Mouse (Mus musculus) liver, embryonic 11.5 days (tissue): ENCODE measurements around the gene Gm37240. TPM values are rescaled to one million over a fixed set of nuclear protein-coding genes. Genes with fewer than 3 reads are reported as not detected.

Experiments
- ATAC-seq: fragments of 200-750 bp; cut with Nextera tagmentation; replicated peaks from 2 replicates; pipeline ENCODE4 v1.8.0; 2017; ENCODE audit warnings: moderate number of reproducible peaks, mild to moderate bottlenecking, moderate TSS enrichment, moderate library complexity; ENCODE audit not compliant: low FRiP score
- DNase-seq: peaks from one replicate; pipeline ENCODE4 v3.0.0-alpha.2; 2017; ENCODE audit warnings: low spot score
- H3K27ac ChIP-seq: fragments of 300-500 bp; sonication (generic); 2 replicates; pipeline ENCODE4 v1.5.1; 2014; ENCODE audit warnings: mild to moderate bottlenecking, low read depth, low read length, control low read depth
- H3K27me3 ChIP-seq: fragments of 300-500 bp; sonication (generic); replicated peaks from 2 replicates; pipeline ENCODE4 v1.6.1; 2014; ENCODE audit warnings: low read length, mixed read lengths; ENCODE audit not compliant: control insufficient read depth, insufficient read depth
- H3K36me3 ChIP-seq: fragments of 300-500 bp; sonication (generic); 2 replicates; pipeline ENCODE4 v1.6.1; 2014; ENCODE audit warnings: mild to moderate bottlenecking, low read length, moderate library complexity, mixed read lengths; ENCODE audit not compliant: control insufficient read depth, insufficient read depth
- H3K4me1 ChIP-seq: fragments of 300-500 bp; sonication (generic); replicated peaks from 2 replicates; pipeline ENCODE4 v1.6.1; 2014; ENCODE audit warnings: low read length, mixed read lengths; ENCODE audit not compliant: control insufficient read depth, insufficient read depth
- H3K4me2 ChIP-seq: fragments of 300-500 bp; sonication (generic); 2 replicates; pipeline ENCODE4 v1.6.1; 2014; ENCODE audit warnings: mild to moderate bottlenecking, control low read depth, moderate library complexity
- H3K4me3 ChIP-seq: fragments of 300-500 bp; sonication (generic); 2 replicates; pipeline ENCODE4 v1.5.1; 2014; ENCODE audit warnings: low read depth, low read length, control low read depth
- H3K9ac ChIP-seq: fragments of 300-500 bp; sonication (generic); 2 replicates; pipeline ENCODE4 v1.6.1; 2014; ENCODE audit warnings: low read depth, low read length, control low read depth
- H3K9me3 ChIP-seq: fragments of 300-500 bp; sonication (generic); 2 replicates; pipeline ENCODE4 v1.6.1; 2016; ENCODE audit warnings: low read length, inconsistent platforms, mixed read lengths; ENCODE audit not compliant: control insufficient read depth
- WGBS: fragments of 180-500 bp; shearing (Covaris S2); extraction: QIAGEN DNeasy Blood & Tissue Kit; methylation state at CpG from one replicate; pipeline ENCODE4 v1.1.7; 2014; 5-methylcytosine and 5-hydroxymethylcytosine counted together
- polyA plus RNA-seq: library from polyadenylated mRNA; unstranded; fragments of >200 nt; fragmentation: Nextera tagmentation; extraction: Ambion mirVana; gene quantifications from 2 replicates; pipeline ENCODE4 v1.2.1, GENCODE M21; 2014

The Gm37240 gene
- polyA plus RNA-seq, 1 experiment from 2014 or later = 1.6 TPM

DNA sequence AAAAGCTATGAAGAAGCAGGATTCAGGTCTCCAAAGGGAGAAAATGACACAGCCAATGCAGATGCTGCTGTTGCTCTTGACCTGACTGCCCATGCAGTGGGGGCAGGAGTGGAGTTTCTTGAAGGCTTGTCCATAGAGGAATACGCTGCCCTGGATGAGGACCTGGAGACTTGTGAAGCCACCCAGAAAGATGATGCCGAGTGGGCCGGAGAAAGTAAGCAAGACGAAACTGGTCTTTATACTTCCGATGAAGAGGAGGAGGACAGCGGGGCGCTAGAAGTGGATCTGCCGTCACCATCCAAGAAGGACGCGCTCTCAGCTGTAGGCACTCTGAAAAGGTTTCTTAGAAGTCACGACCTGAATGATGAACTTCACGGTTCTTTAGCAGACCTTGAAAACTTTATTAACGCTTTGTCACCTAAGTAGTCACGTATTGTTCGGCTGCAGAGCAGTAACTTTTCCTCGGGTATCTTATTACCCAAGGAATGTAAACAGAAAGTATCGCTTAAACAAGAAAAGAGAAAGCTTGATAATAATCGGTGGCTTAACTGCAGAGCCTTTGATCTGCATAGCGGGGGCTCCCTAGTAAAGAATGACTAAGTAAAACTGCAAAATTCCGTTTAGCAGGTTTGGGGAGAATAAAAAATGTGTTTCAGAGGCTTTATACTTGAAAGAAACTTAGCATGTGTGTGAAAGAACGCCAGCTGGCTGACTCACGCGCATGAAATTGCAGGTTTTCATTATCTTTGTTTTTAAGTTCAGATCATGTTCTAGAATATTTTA, 1292.2 kb downstream of the Gm37240 start:
- Histone ChIP-seq H3K4me1 (no peaks in the 10 kb centered on the region), H3K9me3 (no peaks in the 10 kb centered on the region), H3K4me2 (peak overlapping the region; percentile 55), H3K27me3 (peaks cover 19% of the 10 kb centered on the region), H3K4me3 (peak overlapping the region; percentile 30), H3K27ac (no peak overlapping the region), H3K9ac (no peak overlapping the region), H3K36me3 (no peaks in the 10 kb centered on the region)
- no peak for DNase-seq
- no peak for ATAC-seq
- 5% methylated on average over 23 of the region's 23 CpGs for WGBS

GRCm38 (mm10) chr3:84593274-84593673, 1294.0 kb downstream of the Gm37240 start, which contains the start of gene Tigd4:
Tigd4 (plus strand) TSS chr3:84593574.
- H3K27me3 ChIP-seq = peaks cover 19% of the 10 kb centered on the region
- H3K27ac ChIP-seq = no peak within 1 kb of the TSS
- WGBS = 79% methylated on average over 2 of the region's 2 CpGs
- no peak within 1 kb of the TSS for H3K9ac ChIP-seq
- H3K4me2 ChIP-seq = no peak within 1 kb of the TSS
- H3K36me3 ChIP-seq = no peaks in the 10 kb centered on the region
- H3K4me1 ChIP-seq = no peaks in the 10 kb centered on the region
- no peak for DNase-seq
- H3K4me3 ChIP-seq = no peak within 1 kb of the TSS
- ATAC-seq = no peak
- no peaks in the 10 kb centered on the region for H3K9me3 ChIP-seq

DNA sequence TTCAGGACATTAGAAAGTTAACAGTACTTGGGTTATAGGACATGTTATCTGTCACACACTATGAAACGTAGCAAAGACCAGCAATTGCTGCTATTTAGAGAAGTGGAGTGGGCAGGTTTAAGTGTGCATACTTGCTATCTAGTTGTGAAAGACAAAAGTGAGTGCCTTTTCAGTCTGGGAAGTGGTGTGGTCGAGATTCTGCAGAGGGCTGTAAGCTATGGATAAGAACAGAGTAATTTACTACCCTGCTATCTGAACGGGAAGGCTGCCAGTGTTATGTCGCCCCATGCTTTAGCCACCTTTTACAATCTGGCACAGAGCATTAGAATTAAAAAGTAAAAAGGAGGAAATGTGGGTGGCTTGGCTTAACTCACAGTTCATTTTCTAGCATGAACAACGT, 1300.6 kb downstream of the Gm37240 start:
- no peak overlapping the region for H3K4me2 ChIP-seq

GRCm38 (mm10) chr3:84582913-84583276, 1304.4 kb downstream of the Gm37240 start:
- WGBS = under 1% methylated on average over 27 of the region's 27 CpGs
- peaks cover 10% of the 10 kb centered on the region for H3K4me1 ChIP-seq
- DNase-seq = no peak
- H3K9me3 ChIP-seq = no peaks in the 10 kb centered on the region
- ATAC-seq = no peak; the same call in 1 of the 2 replicates
- 0 out of 2 replicates have a peak overlapping the region, but pooled peaks have one; percentile 15 for H3K9ac ChIP-seq
- no peaks in the 10 kb centered on the region for H3K36me3 ChIP-seq
- H3K4me3 ChIP-seq = peak overlapping the region; percentile 73
- H3K27me3 ChIP-seq = no peaks in the 10 kb centered on the region
- H3K4me2 ChIP-seq = peak overlapping the region; percentile 87
- no peak overlapping the region for H3K27ac ChIP-seq

More for the DNA sequence above, 1300.6 kb downstream of the Gm37240 start:
- H3K9ac ChIP-seq = no peak overlapping the region
- H3K36me3 ChIP-seq = no peaks in the 10 kb centered on the region
- ATAC-seq = no peak
- DNase-seq = no peak
- no peak overlapping the region for H3K4me3 ChIP-seq
- no peaks in the 10 kb centered on the region for H3K4me1 ChIP-seq
- H3K27ac ChIP-seq = no peak overlapping the region
- WGBS = 29% methylated on average over 5 of the region's 5 CpGs
- H3K27me3 ChIP-seq = no peaks in the 10 kb centered on the region
- no peaks in the 10 kb centered on the region for H3K9me3 ChIP-seq

DNA sequence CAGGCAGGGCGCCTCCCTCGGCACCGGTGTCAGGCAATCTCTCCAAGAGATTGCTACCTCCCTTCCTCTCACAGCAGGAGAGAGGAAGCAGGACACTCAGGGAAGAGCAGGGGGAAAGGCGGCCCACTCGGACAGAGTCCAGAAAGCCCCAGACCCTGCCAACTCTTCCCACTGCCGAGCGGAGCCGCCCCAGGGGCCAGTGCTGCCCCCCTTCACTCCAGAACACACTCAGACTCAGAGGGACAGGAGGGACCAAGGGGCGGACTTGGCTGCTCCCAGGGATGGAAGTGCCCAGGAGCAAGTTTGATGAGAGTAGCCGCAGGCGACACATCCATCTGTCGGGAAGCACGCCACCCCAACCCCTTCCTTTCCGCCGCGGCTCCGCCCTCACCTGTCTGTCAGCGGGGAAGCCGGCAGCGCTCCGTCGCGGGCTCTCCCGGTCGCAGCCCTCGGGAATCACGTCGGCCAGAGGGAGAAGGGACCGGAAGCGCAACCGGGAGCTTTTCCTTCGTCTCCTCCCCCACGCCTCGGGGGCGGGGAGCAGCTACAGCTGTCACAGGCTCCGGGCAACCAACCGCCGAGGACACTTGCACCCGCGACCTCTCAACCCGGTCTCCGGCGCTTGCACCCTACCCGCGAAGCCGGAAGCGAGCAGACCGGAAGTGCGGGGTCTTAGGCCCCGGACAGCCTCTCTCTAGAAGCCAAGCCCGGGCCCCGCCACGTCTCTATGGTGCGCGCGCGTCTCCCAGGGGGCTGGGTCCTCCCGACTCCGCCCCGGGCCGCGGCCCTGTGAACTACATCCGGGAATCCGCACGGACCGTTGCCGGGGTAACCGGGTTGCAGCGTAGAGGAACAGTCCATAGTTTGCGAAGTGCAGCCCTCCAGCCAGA, 1305.0 kb downstream of the Gm37240 start, which contains the start of gene Arfip1:
Gene Arfip1 (minus strand): TSS at position 603 of the 890 bp plus-strand sequence.
- no peaks in the 10 kb centered on the region for H3K36me3 ChIP-seq
- H3K9ac ChIP-seq = peak within 1 kb of the TSS; percentile 77
- ATAC-seq = peak; percentile 99
- H3K4me3 ChIP-seq = peak within 1 kb of the TSS; percentile 73
- H3K4me2 ChIP-seq = peak within 1 kb of the TSS; percentile 87
- H3K4me1 ChIP-seq = peaks cover 10% of the 10 kb centered on the region
- H3K27ac ChIP-seq = peak within 1 kb of the TSS; percentile 76
- H3K27me3 ChIP-seq = no peaks in the 10 kb centered on the region
- WGBS = under 1% methylated on average over 70 of the region's 70 CpGs
- no peaks in the 10 kb centered on the region for H3K9me3 ChIP-seq
- DNase-seq = peak; percentile 99

DNA sequence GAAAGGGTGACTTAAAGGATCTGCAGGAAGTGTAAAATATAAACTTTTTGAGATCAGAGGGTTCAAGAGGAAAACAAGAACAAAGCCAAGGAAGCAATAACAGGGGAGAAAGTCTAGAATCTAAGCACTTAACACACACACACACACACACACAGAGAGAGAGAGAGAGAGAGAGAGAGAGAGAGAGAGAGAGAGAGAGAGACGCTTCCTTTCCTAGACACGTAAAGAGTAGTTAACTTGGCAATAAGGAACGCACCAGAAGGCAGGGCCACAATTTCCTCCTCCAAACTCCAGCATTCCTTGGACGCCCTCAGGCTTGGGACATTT, 1305.7 kb downstream of the Gm37240 start:
- 0% methylated on average over 4 of the region's 4 CpGs for WGBS
- H3K4me1 ChIP-seq = peaks cover 10% of the 10 kb centered on the region
- no peak for ATAC-seq
- H3K27ac ChIP-seq = peak overlapping the region; percentile 76
- DNase-seq = no peak
- H3K4me2 ChIP-seq = peak overlapping the region; percentile 87
- no peaks in the 10 kb centered on the region for H3K36me3 ChIP-seq
- H3K9me3 ChIP-seq = no peaks in the 10 kb centered on the region
- peak overlapping the region; percentile 77 for H3K9ac ChIP-seq
- H3K4me3 ChIP-seq = peak overlapping the region; percentile 73
- no peaks in the 10 kb centered on the region for H3K27me3 ChIP-seq

- Histone ChIP-seq H3K9ac (no peak overlapping the region), H3K4me2 (peak overlapping the region; percentile 87), H3K4me3 (peak overlapping the region; percentile 73; the same call in 1 of the 2 replicates), H3K27ac (no peak overlapping the region), H3K4me1 (peaks cover 10% of the 10 kb centered on the region), H3K9me3 (no peaks in the 10 kb centered on the region), H3K27me3 (no peaks in the 10 kb centered on the region), H3K36me3 (no peaks in the 10 kb centered on the region)
- 33% methylated on average over 4 of the region's 4 CpGs for WGBS
- ATAC-seq = no peak
- no peak for DNase-seq
Observed at GRCm38 (mm10) chr3:84580716-84581115, 1306.6 kb downstream of the Gm37240 start.

- Histone ChIP-seq H3K9ac (no peak overlapping the region), H3K4me3 (no peak overlapping the region), H3K9me3 (no peaks in the 10 kb centered on the region), H3K4me2 (no peak overlapping the region), H3K27ac (no peak overlapping the region), H3K27me3 (no peaks in the 10 kb centered on the region), H3K36me3 (no peaks in the 10 kb centered on the region), H3K4me1 (peaks cover 11% of the 10 kb centered on the region)
- WGBS = 54% methylated on average over 3 of the region's 3 CpGs
- DNase-seq (no peak), ATAC-seq (no peak)
Observed at GRCm38 (mm10) chr3:84570501-84570900, 1316.8 kb downstream of the Gm37240 start.
